Mouse (Mus musculus) forebrain, embryonic 16.5 days (tissue): Measurements from ENCODE around the gene Catsperd. TPM values are rescaled to one million over a fixed set of nuclear protein-coding genes. Genes with fewer than 3 reads are reported as not detected.

Source experiments
- ATAC-seq: fragments of 200-750 bp; cut with Nextera tagmentation; 2 replicates; pipeline ENCODE4 v1.8.0; 2017; ENCODE audit warnings: mild to moderate bottlenecking, moderate library complexity
- H3K27ac ChIP-seq: fragments of 300-500 bp; sonication (generic); 2 replicates; pipeline ENCODE4 v1.5.1; 2014; ENCODE audit warnings: low read length, control low read depth
- H3K27me3 ChIP-seq: fragments of 300-500 bp; sonication (generic); replicated peaks from 2 replicates; pipeline ENCODE4 v1.6.1; 2014; ENCODE audit warnings: low read length; ENCODE audit not compliant: control insufficient read depth, insufficient read depth
- H3K36me3 ChIP-seq: fragments of 300-500 bp; sonication (generic); 2 replicates; pipeline ENCODE4 v1.6.1; 2014; ENCODE audit not compliant: control insufficient read depth, insufficient read depth
- H3K4me1 ChIP-seq: fragments of 300-500 bp; sonication (generic); replicated peaks from 2 replicates; pipeline ENCODE4 v1.6.1; 2014; ENCODE audit warnings: low read length; ENCODE audit not compliant: control insufficient read depth, insufficient read depth
- H3K4me2 ChIP-seq: fragments of 300-500 bp; sonication (generic); 2 replicates; pipeline ENCODE4 v1.6.1; 2014; ENCODE audit warnings: mild to moderate bottlenecking, low read length, control low read depth
- H3K4me3 ChIP-seq: fragments of 300-500 bp; sonication (generic); replicated peaks from 2 replicates; pipeline ENCODE4 v1.5.1; 2014; ENCODE audit warnings: mild to moderate bottlenecking, low read length, control low read depth
- H3K9ac ChIP-seq: fragments of 300-500 bp; sonication (generic); replicated peaks from 2 replicates; pipeline ENCODE4 v1.6.1; 2014; ENCODE audit warnings: low read depth, low read length, control low read depth
- H3K9me3 ChIP-seq: fragments of 300-500 bp; sonication (generic); 2 replicates; pipeline ENCODE4 v1.6.1; 2016; ENCODE audit warnings: low read length; ENCODE audit not compliant: control insufficient read depth
- WGBS: fragments of 180-500 bp; shearing (Covaris S2); extraction: QIAGEN DNeasy Blood & Tissue Kit; methylation state at CpG from one replicate; pipeline ENCODE4 v1.1.7; 2014; 5-methylcytosine and 5-hydroxymethylcytosine counted together
- polyA plus RNA-seq: library from polyadenylated mRNA; unstranded; fragments of >200 nt; fragmentation: Nextera tagmentation; extraction: Ambion mirVana; gene quantifications from 2 replicates; pipeline ENCODE4 v1.2.1, GENCODE M21; 2015

The Catsperd gene
- polyA plus RNA-seq, 1 experiment from 2014 or later = 1.0 TPM

DNA sequence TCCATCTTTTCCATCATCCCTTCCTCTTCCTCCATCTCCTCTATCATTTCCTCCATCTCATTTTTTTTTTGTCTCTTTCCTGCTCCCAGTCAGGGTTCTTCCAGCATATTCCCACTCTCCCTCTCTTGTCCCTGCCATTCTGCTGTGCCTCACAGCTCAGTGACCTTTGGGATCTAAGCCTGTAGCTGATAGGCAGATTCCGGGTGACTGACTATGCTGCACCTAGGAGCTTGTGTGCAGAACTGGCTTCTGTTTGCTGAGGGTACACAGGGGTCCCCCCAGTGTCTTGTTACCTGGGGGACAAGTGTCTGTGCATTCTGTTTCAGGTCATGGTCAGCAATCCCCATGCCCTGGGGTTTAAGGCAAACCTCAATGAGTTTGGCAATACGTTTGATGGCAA lies 26.8 kb downstream of the Catsperd start:
- no peak overlapping the region for H3K27ac ChIP-seq
- H3K9me3 ChIP-seq = no peaks in the 10 kb centered on the region
- no peak overlapping the region for H3K4me2 ChIP-seq
- no peak overlapping the region for H3K4me3 ChIP-seq
- no peaks in the 10 kb centered on the region for H3K4me1 ChIP-seq
- H3K9ac ChIP-seq = no peak overlapping the region
- ATAC-seq = no peak
- H3K36me3 ChIP-seq = no peaks in the 10 kb centered on the region
- H3K27me3 ChIP-seq = no peaks in the 10 kb centered on the region; the same call in 1 of the 2 replicates
- 75% methylated on average over 2 of the region's 2 CpGs for WGBS

DNA sequence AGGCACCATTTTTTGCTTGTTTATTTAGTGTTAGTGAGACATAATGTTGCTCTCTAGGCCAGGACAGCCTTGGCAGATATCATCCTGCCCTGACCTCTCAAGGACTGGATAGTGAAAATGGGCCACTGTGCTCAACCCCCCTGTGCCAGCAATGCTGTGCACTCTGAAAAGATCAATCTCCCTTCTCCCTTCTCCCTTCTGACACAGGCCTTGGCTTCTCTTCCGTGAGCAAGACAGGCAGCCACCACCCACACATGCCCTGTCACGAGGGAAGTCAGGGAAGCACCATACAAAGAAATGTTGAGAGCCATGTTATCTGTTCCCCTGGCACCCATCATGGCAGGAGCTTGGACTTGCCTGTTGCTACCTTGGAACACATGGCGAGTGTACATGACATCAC lies 27.4 kb downstream of the Catsperd start:
- Histone ChIP-seq H3K27ac (no peak overlapping the region), H3K9me3 (no peaks in the 10 kb centered on the region), H3K4me1 (no peaks in the 10 kb centered on the region), H3K27me3 (no peaks in the 10 kb centered on the region; the same call in 1 of the 2 replicates), H3K9ac (no peak overlapping the region), H3K36me3 (no peaks in the 10 kb centered on the region), H3K4me2 (no peak overlapping the region), H3K4me3 (no peak overlapping the region)
- 84% methylated on average over 3 of the region's 3 CpGs for WGBS
- no peak for ATAC-seq

DNA sequence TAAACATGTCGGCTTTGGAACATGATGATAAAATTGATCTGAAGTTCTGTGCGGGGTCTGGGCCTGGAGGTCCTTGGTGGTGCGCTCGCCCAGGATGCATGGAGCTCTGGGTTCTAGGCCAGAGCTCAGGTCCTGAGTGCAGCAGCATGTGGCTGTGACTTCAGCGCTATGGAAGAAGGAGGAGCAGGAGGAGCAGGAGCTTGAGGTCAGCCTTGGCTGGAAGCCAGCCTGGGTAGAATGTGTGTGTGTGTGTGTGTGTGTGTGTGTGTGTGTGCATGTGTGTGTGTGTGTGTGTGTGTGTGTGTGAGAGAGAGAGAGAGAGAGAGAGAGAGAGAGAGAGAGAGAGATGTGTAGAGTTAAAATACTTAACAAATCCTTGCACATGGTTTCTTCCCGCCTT lies 28.2 kb downstream of the Catsperd start:
- Histone ChIP-seq H3K36me3 (no peaks in the 10 kb centered on the region), H3K9ac (no peak overlapping the region), H3K4me1 (no peaks in the 10 kb centered on the region), H3K4me3 (no peak overlapping the region), H3K27ac (no peak overlapping the region), H3K4me2 (no peak overlapping the region), H3K9me3 (no peaks in the 10 kb centered on the region), H3K27me3 (no peaks in the 10 kb centered on the region)
- ATAC-seq = no peak
- 86% methylated on average over 6 of the region's 6 CpGs for WGBS

DNA sequence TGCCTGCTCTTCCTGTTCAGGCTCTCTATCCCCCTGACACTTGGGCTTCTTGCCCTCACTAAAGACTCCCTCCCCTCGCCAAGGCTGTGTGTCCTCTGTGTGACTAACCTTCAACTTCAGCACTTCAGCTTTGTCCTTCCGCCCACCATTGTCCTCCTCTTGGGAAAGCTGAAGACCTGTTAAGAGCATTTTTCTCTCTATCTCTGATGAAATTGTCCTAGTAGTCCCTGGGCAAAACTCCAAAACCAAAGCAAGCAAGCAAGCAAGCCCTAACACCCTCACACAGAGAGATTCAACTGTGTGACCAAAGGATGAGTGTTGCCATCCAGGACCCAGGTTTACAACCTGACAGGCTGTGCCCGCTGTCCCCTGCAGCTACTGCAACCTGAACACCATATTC lies 35.7 kb downstream of the Catsperd start:
- Histone ChIP-seq H3K27me3 (no peaks in the 10 kb centered on the region), H3K9ac (no peak overlapping the region), H3K4me1 (peaks cover 5% of the 10 kb centered on the region), H3K9me3 (no peaks in the 10 kb centered on the region), H3K36me3 (no peaks in the 10 kb centered on the region), H3K4me2 (no peak overlapping the region), H3K4me3 (no peak overlapping the region), H3K27ac (no peak overlapping the region)
- no peak for ATAC-seq
- WGBS = 61% methylated on average over 3 of the region's 3 CpGs

DNA sequence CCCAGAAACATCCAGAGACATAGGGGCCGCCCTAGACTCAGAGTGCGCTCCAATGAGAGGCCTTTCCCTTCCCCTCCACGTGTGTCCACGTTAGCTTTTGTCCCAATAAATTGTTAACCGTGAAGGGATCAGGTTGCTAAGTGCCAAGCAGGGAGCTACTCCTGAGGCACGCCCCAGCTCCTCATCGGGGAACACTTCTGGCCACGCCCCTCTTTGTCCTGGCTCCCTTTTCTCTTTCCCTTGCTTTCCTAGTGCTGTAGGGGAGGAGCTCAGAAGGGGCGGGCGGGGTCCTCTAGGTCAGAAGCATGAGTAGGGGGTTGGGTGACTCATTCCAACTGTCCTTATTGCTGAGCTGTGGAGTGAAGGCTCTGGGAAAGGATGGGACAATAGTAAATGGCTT lies 36.4 kb downstream of the Catsperd start:
- no peak overlapping the region for H3K4me2 ChIP-seq
- H3K27ac ChIP-seq = no peak overlapping the region
- no peak overlapping the region for H3K4me3 ChIP-seq
- H3K27me3 ChIP-seq = no peaks in the 10 kb centered on the region
- ATAC-seq = no peak; the same call in 1 of the 2 replicates
- H3K9me3 ChIP-seq = no peaks in the 10 kb centered on the region
- no peaks in the 10 kb centered on the region for H3K36me3 ChIP-seq
- 1% methylated on average over 10 of the region's 10 CpGs for WGBS
- no peak overlapping the region for H3K9ac ChIP-seq
- H3K4me1 ChIP-seq = peaks cover 6% of the 10 kb centered on the region

DNA sequence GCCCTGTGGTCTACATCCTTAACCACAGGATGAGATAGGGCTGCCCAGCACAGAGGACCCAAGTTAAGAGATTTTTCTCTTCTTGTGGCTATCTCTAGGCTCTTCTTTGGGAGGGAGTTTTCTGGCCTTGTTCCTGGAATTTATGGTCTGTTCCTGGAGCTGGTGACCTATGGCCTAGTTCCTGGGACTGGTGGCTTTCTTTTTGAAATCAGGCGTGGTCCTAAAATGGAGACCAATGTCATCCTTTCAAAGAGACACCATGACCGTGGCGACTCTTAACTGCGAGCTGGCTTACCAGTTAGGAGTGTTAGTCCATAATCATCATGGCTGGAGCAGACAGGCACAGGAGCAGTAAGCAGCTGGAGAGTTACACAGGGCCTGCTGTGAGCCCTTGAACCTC lies 38.4 kb downstream of the Catsperd start:
- 89% methylated on average over 4 of the region's 4 CpGs for WGBS
- no peak overlapping the region for H3K4me3 ChIP-seq
- H3K27me3 ChIP-seq = no peaks in the 10 kb centered on the region
- no peaks in the 10 kb centered on the region for H3K9me3 ChIP-seq
- H3K4me2 ChIP-seq = no peak overlapping the region
- H3K36me3 ChIP-seq = no peaks in the 10 kb centered on the region
- no peak for ATAC-seq
- no peak overlapping the region for H3K9ac ChIP-seq
- no peak overlapping the region for H3K27ac ChIP-seq
- H3K4me1 ChIP-seq = peaks cover 6% of the 10 kb centered on the region

- Histone ChIP-seq H3K9ac (no peak overlapping the region), H3K4me2 (no peak overlapping the region), H3K27me3 (no peaks in the 10 kb centered on the region), H3K9me3 (no peaks in the 10 kb centered on the region), H3K4me3 (no peak overlapping the region), H3K36me3 (no peaks in the 10 kb centered on the region), H3K27ac (no peak overlapping the region), H3K4me1 (peaks cover 9% of the 10 kb centered on the region)
- WGBS = 67% methylated on average over 3 of the region's 3 CpGs
- no peak for ATAC-seq
These were observed 39.6 kb downstream of the Catsperd start for GRCm38 (mm10) chr17:56667591-56667990.

DNA sequence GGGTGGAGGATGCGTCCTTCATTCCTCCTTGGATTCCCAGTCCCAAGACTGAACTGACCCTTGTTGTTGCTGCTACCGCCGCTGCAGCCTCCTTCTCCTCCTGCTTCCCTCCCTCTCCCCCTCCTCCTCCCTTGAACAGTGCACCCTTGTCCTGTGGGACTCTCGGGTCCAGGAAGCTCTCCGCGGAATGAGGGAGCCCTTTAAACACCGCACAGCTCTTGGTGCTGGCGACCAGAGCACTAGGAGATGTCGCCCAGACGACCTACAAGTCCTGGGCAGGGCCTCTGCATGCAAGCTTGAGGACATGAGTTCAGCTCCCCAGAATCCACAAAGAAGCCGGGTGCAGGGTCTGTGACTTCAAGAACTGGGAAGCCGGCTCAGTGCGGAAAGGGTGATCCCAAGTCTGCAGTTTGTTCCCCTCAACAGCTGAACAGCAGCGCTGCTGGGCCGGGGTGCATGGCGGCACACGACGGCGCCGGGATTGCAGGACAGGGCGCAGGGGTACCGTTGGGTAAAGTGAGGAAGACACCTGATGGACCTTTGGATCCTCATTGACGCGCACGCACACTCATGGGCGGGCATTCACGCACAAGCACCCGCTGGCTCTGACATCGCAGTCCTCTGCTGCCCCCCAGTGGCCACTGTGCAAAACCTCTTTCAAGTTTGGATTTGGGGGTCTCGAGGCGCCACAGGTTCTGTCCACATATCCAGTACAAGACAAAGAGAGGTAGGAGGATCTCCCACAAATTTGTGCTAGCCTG lies 40.6 kb downstream of the Catsperd start:
- Histone ChIP-seq H3K4me3 (peak overlapping the region; percentile 40), H3K9me3 (no peaks in the 10 kb centered on the region), H3K27me3 (no peaks in the 10 kb centered on the region), H3K36me3 (no peaks in the 10 kb centered on the region), H3K9ac (peak overlapping the region; percentile 38), H3K27ac (no peak overlapping the region), H3K4me1 (peaks cover 11% of the 10 kb centered on the region), H3K4me2 (peak overlapping the region; percentile 76)
- 4% methylated on average over 31 of the region's 31 CpGs for WGBS
- 0 out of 2 replicates have a peak, but pooled peaks have one; percentile 9 for ATAC-seq

- 86% methylated on average over 8 of the region's 8 CpGs for WGBS
- ATAC-seq = no peak
- Histone ChIP-seq H3K4me3 (no peak overlapping the region), H3K27me3 (no peaks in the 10 kb centered on the region), H3K9ac (no peak overlapping the region), H3K4me2 (no peak overlapping the region), H3K36me3 (no peaks in the 10 kb centered on the region), H3K4me1 (peaks cover 19% of the 10 kb centered on the region), H3K27ac (no peak overlapping the region), H3K9me3 (no peaks in the 10 kb centered on the region)
These were observed 41.8 kb downstream of the Catsperd start for GRCm38 (mm10) chr17:56669766-56670165.
